Mouse (Mus musculus) left cerebral cortex, adult 8-10 months (tissue): ENCODE measurements at regions not wholly inside any gene's neighbourhood (a gene's known extent, or its start where the extent isn't known, plus 50 kb on each side); places are given as distances from the start of the nearest gene placed in this dataset.

ENCODE experiments used
- DNase-seq, 2 experiments: peaks; one replicate each; pipeline ENCODE4 v3.0.0; 2022; ENCODE audit warnings: low spot score in 2 of 2

GRCm38 (mm10) chr11:41533009-41533408 is 467.6 kb downstream of the Gabrg2 start:
- no peak for DNase-seq

GRCm38 (mm10) chr11:41531971-41532896 is 468.4 kb downstream of the Gabrg2 start:
- DNase-seq: no peak

- no peak for DNase-seq
Observed at GRCm38 (mm10) chr11:41524979-41525378, 475.7 kb downstream of the Gabrg2 start.

GRCm38 (mm10) chr11:41493277-41493676 is 507.4 kb downstream of the Gabrg2 start:
- DNase-seq: peak in 1 of 2 experiments; percentile 33

GRCm38 (mm10) chr11:41491966-41492365 is 508.7 kb downstream of the Gabrg2 start:
- peak in 1 of 2 experiments; percentile 63 for DNase-seq

- peak in 1 of 2 experiments; percentile 62 for DNase-seq
Observed at GRCm38 (mm10) chr11:41491279-41491678, 509.4 kb downstream of the Gabrg2 start.

GRCm38 (mm10) chr11:41483881-41484280 is 516.8 kb downstream of the Gabrg2 start:
- no peak for DNase-seq

GRCm38 (mm10) chr11:41470938-41471633 is 529.6 kb downstream of the Gabrg2 start:
- DNase-seq: no peak

- DNase-seq: no peak
Observed at GRCm38 (mm10) chr11:41467330-41467729, 533.3 kb downstream of the Gabrg2 start.

GRCm38 (mm10) chr11:41433846-41434245 is 566.8 kb downstream of the Gabrg2 start:
- no peak for DNase-seq

- no peak for DNase-seq
Observed at GRCm38 (mm10) chr11:41425592-41425991, 575.1 kb downstream of the Gabrg2 start.
